Mouse (Mus musculus) intestine, embryonic 16.5 days (tissue): ENCODE results near the gene Cyp2w1. TPM values are rescaled to one million over a fixed set of nuclear protein-coding genes. Genes with fewer than 3 reads are reported as not detected.

Source experiments
- ATAC-seq: fragments of 200-750 bp; cut with Nextera tagmentation; 2 replicates; pipeline ENCODE4 v1.8.0; 2017; ENCODE audit warnings: moderate TSS enrichment, moderate library complexity
- H3K27ac ChIP-seq: fragments of 300-500 bp; sonication (generic); 2 replicates; pipeline ENCODE4 v1.5.1; 2014; ENCODE audit warnings: mild to moderate bottlenecking, low read length
- H3K27me3 ChIP-seq: fragments of 300-500 bp; sonication (generic); replicated peaks from 2 replicates; pipeline ENCODE4 v1.6.1; 2014; ENCODE audit warnings: low read length, control low read depth, mixed read lengths; ENCODE audit not compliant: control insufficient read depth, insufficient read depth
- H3K36me3 ChIP-seq: fragments of 300-500 bp; sonication (generic); 2 replicates; pipeline ENCODE4 v1.6.1; 2014; ENCODE audit warnings: low read length, control low read depth; ENCODE audit not compliant: control insufficient read depth, insufficient read depth
- H3K4me1 ChIP-seq: fragments of 300-500 bp; sonication (generic); 2 replicates; pipeline ENCODE4 v1.6.1; 2014; ENCODE audit warnings: low read length, control low read depth, mixed read lengths; ENCODE audit not compliant: control insufficient read depth, insufficient read depth
- H3K4me2 ChIP-seq: fragments of 300-500 bp; sonication (generic); 2 replicates; pipeline ENCODE4 v1.6.1; 2014; ENCODE audit warnings: low read depth, low read length, control low read depth
- H3K4me3 ChIP-seq: fragments of 300-500 bp; sonication (generic); 2 replicates; pipeline ENCODE4 v1.5.1; 2014; ENCODE audit warnings: mild to moderate bottlenecking, low read length
- H3K9ac ChIP-seq: fragments of 300-500 bp; sonication (generic); 2 replicates; pipeline ENCODE4 v1.6.1; 2014; ENCODE audit warnings: low read depth, low read length
- H3K9me3 ChIP-seq: fragments of 300-500 bp; sonication (generic); 2 replicates; pipeline ENCODE4 v1.6.1; 2016; ENCODE audit warnings: low read length, control low read depth; ENCODE audit not compliant: control insufficient read depth
- WGBS: fragments of 180-500 bp; shearing (Covaris S2); extraction: QIAGEN DNeasy Blood & Tissue Kit; methylation state at CpG from one replicate; pipeline ENCODE4 v1.1.7; 2014; 5-methylcytosine and 5-hydroxymethylcytosine counted together
- polyA plus RNA-seq: library from polyadenylated mRNA; unstranded; fragments of >200 nt; fragmentation: Nextera tagmentation; extraction: Ambion mirVana; gene quantifications from 2 replicates; pipeline ENCODE4 v1.2.1, GENCODE M21; 2015

Gene Cyp2w1
- polyA plus RNA-seq, 1 experiment from 2014 or later: 33.9 TPM

DNA sequence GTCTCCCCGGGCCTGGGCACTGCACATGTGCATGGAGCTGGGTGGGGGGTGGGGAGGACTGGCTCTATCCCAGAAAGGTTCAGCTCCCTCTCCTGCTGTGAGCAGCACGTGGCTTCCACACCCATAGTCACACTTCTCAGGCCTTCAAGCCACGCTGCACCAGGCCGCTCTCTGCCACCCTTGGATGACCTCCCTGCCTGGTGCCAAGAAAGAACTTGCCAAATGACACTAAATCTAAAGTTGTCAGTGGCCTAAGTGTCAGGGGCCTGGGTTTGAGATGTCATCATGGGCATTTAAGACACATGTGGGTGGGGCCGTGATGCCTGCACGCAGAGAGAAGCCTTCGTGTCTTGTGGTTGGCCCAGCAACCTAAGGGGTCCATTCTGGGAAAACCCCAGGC, 32.0 kb upstream of the Cyp2w1 start:
- Histone ChIP-seq H3K4me3 (no peak overlapping the region), H3K9me3 (no peaks in the 10 kb centered on the region), H3K27ac (no peak overlapping the region), H3K4me2 (no peak overlapping the region), H3K27me3 (peaks cover 11% of the 10 kb centered on the region; the same call in 1 of the 2 replicates), H3K36me3 (no peaks in the 10 kb centered on the region), H3K4me1 (peaks cover 32% of the 10 kb centered on the region), H3K9ac (no peak overlapping the region)
- 71% methylated on average over 7 of the region's 7 CpGs for WGBS
- no peak for ATAC-seq

DNA sequence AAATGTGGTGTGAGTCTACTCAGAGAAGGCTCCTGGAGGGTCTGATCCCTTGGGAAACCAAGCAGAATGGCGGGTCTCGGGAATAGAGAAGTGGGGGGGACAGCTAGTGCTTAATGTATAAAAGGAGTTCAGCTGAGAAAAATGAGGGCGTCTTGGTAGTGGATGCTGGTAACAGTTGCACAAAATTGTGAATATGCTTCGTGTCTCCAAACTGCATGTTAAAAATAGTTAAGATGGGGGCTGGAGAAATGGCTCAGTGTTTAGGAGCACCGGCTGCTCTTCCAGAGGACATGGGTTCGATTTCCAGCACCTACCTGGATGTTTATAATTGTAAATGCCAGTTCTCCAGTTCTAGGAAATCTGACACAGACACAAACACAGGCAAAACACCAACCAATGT, 31.1 kb upstream of the Cyp2w1 start:
- H3K4me2 ChIP-seq: no peak overlapping the region
- H3K4me1 ChIP-seq: peaks cover 37% of the 10 kb centered on the region
- H3K4me3 ChIP-seq: no peak overlapping the region
- H3K9ac ChIP-seq: no peak overlapping the region
- H3K36me3 ChIP-seq: no peaks in the 10 kb centered on the region
- peaks cover 17% of the 10 kb centered on the region; the same call in 1 of the 2 replicates for H3K27me3 ChIP-seq
- no peak for ATAC-seq
- H3K9me3 ChIP-seq: no peaks in the 10 kb centered on the region
- H3K27ac ChIP-seq: no peak overlapping the region
- 78% methylated on average over 6 of the region's 6 CpGs for WGBS

DNA sequence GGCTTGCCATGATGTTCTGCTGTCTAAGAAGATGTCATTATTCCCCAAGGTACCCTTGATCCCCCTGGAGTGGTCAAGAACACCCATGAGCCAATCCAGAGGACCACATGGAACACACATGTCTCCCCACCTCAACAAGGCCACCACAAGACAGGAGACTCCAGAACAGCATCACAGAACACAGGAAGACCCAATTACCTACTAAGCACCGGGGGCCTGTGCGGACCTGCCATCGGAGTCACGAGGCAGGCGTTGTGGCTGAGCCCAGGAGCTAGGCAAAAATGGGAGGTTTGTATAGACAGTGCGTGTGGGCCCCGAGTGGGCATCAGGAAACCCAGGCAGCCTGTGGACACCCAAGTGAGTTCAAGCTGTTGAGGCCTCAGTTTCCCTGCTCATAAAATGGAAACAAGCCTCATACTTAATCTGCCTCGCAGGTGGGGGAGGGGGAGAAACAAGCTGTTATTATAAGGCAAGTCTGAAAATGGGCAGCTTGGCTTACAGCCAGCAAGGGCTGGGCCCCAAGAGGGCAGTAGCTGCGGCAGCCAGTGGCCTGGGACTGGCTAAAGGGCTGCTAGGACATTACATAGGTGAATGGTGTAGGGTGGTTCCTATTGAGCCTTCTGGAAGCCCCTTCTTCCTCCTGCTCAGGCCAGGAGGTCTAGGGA, 29.0 kb upstream of the Cyp2w1 start:
- Histone ChIP-seq H3K9me3 (no peaks in the 10 kb centered on the region), H3K36me3 (no peaks in the 10 kb centered on the region), H3K27me3 (peaks cover 17% of the 10 kb centered on the region; the same call in 1 of the 2 replicates), H3K4me3 (peak overlapping the region; percentile 77), H3K4me2 (peak overlapping the region; percentile 89), H3K4me1 (peaks cover 27% of the 10 kb centered on the region), H3K9ac (peak overlapping the region; percentile 89), H3K27ac (no peak overlapping the region)
- ATAC-seq: no peak
- WGBS: 80% methylated on average over 9 of the region's 9 CpGs

DNA sequence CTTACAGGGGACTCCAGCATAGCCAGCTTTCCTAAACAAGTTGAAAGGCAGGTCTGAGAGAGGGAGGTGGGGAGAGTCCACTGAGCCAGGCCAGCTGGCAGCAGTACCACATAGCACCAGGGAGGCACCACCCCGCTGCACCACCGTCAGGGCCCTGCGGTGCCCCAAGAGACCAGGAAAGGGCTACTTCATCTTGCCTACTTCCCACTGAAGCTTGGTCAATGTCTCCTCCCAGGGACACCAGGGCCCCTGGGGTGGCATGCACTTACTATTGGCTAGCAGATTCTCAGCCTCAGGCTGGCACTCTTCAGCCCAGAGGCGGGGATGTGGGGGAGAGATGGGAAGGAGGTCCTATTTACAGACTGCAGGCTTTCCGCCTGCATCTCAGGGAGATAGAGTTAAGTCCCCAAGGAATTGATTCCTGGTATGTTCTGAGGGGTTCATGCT, 28.3 kb upstream of the Cyp2w1 start:
- Histone ChIP-seq H3K4me2 (peak overlapping the region; percentile 89), H3K36me3 (no peaks in the 10 kb centered on the region), H3K9ac (peak overlapping the region; percentile 89), H3K27ac (no peak overlapping the region), H3K9me3 (no peaks in the 10 kb centered on the region), H3K4me3 (peak overlapping the region; percentile 77), H3K4me1 (peaks cover 25% of the 10 kb centered on the region), H3K27me3 (peaks cover 17% of the 10 kb centered on the region; the same call in 1 of the 2 replicates)
- 62% methylated on average over 5 of the region's 5 CpGs for WGBS
- peak; percentile 30 for ATAC-seq

DNA sequence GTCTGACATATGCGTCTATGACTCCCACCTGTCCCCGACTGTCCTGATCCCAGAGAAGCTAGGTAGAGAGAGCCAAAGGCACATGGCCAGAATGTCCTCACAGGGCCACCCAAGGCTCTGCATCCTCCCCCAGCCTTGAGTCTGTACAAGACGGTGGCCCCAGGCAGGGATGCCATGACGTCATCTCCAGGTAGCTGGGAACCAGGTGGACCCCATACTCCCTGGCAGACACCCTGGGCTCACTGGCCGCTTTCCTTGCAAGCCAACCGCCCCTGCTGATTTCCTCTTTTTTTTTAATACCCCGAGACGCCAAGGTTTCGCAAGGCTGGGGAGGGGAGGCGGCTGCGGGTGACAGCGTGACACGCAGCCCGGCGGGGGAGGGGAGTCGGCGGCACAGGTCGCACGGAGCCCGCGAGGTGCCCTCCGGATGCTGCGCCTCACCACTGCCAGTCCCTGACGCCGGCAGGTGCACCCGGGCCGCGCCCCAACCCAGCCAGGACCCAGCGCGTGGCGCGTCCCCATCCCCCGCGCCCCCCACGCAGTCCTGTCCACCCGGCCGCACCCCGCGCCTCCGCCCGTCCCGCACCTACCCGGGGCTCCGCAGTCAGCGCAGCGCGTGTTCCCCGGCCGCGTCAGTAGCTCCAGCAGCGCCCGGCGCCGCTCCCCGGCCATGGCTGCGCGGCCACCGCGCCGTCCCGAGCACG, 27.6 kb upstream of the Cyp2w1 start:
- Histone ChIP-seq H3K27me3 (peaks cover 17% of the 10 kb centered on the region; the same call in 1 of the 2 replicates), H3K9me3 (no peaks in the 10 kb centered on the region), H3K36me3 (no peaks in the 10 kb centered on the region), H3K4me1 (peaks cover 22% of the 10 kb centered on the region), H3K4me3 (peak overlapping the region; percentile 77), H3K4me2 (peak overlapping the region; percentile 89), H3K9ac (peak overlapping the region; percentile 89), H3K27ac (peak overlapping the region; percentile 70; the same call in 1 of the 2 replicates)
- ATAC-seq: peak; percentile 51
- 2% methylated on average over 50 of the region's 62 CpGs for WGBS

DNA sequence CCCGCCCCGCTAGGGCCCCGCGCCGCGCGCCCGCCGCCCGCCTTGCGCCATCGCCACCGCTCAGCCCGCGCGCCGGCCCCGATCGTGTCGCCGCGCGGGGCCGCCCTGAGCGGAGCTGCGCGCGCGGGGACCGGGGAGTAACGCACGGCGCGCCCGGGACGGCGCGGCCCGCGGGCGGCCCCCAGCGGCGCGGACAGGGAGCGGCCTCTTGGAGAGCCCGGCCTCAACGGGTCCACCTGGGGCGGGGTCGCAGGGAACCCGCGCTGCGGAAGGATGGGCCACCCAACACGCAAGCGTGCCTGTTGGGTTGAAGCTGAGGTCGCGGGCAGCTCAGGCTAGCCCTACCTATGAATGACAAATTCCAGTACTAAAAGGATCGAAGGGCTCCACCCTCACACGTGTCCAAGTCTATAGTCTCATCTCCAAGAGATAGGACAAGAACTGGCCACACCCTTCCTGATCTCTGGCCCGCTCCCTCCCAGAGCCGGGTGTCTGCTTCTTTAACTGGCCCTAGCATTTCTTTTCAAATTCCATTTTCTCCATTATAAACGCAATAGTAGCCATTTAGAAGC, 26.9 kb upstream of the Cyp2w1 start, which contains the start of gene Adap1:
Adap1 (minus strand) TSS at position 228 of the 572 bp plus-strand sequence.
- Histone ChIP-seq H3K4me3 (peak within 1 kb of the TSS; percentile 77), H3K36me3 (no peaks in the 10 kb centered on the region), H3K4me2 (peak within 1 kb of the TSS; percentile 89), H3K4me1 (peaks cover 21% of the 10 kb centered on the region), H3K27me3 (peaks cover 17% of the 10 kb centered on the region; the same call in 1 of the 2 replicates), H3K9ac (peak within 1 kb of the TSS; percentile 89), H3K27ac (peak within 1 kb of the TSS; percentile 70; the same call in 1 of the 2 replicates), H3K9me3 (no peaks in the 10 kb centered on the region)
- ATAC-seq: peak; percentile 85
- WGBS: 2% methylated on average over 50 of the region's 61 CpGs

DNA sequence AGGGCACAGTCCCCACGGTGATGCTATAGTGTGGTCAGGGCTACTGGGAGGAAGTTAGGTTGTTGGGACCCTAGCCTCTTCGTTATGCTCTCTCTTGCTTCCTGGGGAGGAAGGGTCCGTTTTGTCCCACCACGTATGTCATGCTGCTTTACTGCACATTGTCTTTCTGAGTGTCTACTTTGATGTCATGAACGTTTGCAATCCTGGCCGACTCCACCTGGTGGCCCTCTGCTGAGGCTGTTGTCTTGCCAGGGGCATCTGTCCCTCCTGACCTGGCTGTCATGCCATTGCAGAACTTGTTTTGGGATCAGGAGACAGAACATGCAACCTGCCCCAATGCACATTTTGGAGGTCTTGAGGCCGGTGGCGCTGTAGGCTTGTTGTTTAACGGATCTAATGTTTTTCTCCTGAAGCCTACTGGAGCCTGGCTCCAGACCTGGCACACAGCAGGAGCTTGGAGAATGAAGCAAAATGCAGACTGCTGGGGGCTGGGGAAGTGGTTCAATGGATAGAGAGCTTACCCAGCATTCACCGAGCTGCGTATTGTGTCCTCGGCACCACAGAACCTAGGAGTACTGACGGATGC, 26.2 kb upstream of the Cyp2w1 start:
- no peaks in the 10 kb centered on the region for H3K36me3 ChIP-seq
- H3K4me1 ChIP-seq: peaks cover 24% of the 10 kb centered on the region
- no peak overlapping the region for H3K27ac ChIP-seq
- H3K9me3 ChIP-seq: no peaks in the 10 kb centered on the region
- no peak for ATAC-seq
- peaks cover 17% of the 10 kb centered on the region; the same call in 1 of the 2 replicates for H3K27me3 ChIP-seq
- no peak overlapping the region for H3K9ac ChIP-seq
- 61% methylated on average over 13 of the region's 13 CpGs for WGBS
- H3K4me2 ChIP-seq: no peak overlapping the region
- H3K4me3 ChIP-seq: no peak overlapping the region

DNA sequence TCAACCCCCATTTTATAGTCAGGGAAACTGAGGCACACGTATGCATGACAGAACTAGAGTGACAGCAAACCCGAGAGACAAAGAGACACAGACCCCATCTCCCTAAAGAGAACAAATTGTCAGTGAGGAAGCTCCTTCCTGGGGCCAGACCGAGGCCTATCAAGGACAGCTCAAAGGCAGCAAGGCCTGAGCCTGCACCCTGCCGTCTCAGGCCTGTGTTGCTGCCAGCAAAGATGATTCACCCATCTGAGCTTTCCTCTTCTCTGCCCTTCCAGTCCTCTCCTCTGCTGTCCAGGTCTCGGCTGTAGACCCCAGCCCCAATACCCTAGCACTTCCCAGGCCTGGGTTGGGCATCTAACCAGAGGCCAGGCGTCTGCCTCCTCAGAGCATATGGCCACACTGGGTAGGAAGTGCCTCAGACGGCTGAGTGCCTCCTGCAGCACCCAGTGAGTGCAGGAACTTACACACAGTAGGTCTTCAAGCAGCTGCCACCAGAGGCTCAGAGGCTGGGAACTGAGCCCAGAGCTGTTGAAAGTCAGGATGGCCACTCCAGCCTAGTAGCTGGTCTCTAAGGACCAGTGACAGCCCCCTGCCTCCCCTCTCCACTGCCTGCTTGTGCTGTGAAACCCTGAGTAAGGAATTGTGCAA, 25.3 kb upstream of the Cyp2w1 start:
- peaks cover 17% of the 10 kb centered on the region; the same call in 1 of the 2 replicates for H3K27me3 ChIP-seq
- no peak overlapping the region for H3K4me3 ChIP-seq
- WGBS: 73% methylated on average over 7 of the region's 7 CpGs
- H3K4me2 ChIP-seq: no peak overlapping the region
- H3K36me3 ChIP-seq: no peaks in the 10 kb centered on the region
- peak overlapping the region; percentile 29; the same call in 1 of the 2 replicates for H3K9ac ChIP-seq
- no peak overlapping the region for H3K27ac ChIP-seq
- no peaks in the 10 kb centered on the region for H3K9me3 ChIP-seq
- no peak for ATAC-seq
- H3K4me1 ChIP-seq: peaks cover 29% of the 10 kb centered on the region
